Mouse (Mus musculus) liver, embryonic 11.5 days (tissue): ENCODE measurements at regions not wholly inside any gene's neighbourhood (a gene's known extent, or its start where the extent isn't known, plus 50 kb on each side); places are given as distances from the start of the nearest gene placed in this dataset.

Experiments used
- ATAC-seq: fragments of 200-750 bp; cut with Nextera tagmentation; replicated peaks from 2 replicates; pipeline ENCODE4 v1.8.0; 2017; ENCODE audit warnings: moderate number of reproducible peaks, mild to moderate bottlenecking, moderate TSS enrichment, moderate library complexity; ENCODE audit not compliant: low FRiP score
- DNase-seq: peaks from one replicate; pipeline ENCODE4 v3.0.0-alpha.2; 2017; ENCODE audit warnings: low spot score
- H3K27ac ChIP-seq: fragments of 300-500 bp; sonication (generic); 2 replicates; pipeline ENCODE4 v1.5.1; 2014; ENCODE audit warnings: mild to moderate bottlenecking, low read depth, low read length, control low read depth
- H3K27me3 ChIP-seq: fragments of 300-500 bp; sonication (generic); replicated peaks from 2 replicates; pipeline ENCODE4 v1.6.1; 2014; ENCODE audit warnings: low read length, mixed read lengths; ENCODE audit not compliant: control insufficient read depth, insufficient read depth
- H3K36me3 ChIP-seq: fragments of 300-500 bp; sonication (generic); 2 replicates; pipeline ENCODE4 v1.6.1; 2014; ENCODE audit warnings: mild to moderate bottlenecking, low read length, moderate library complexity, mixed read lengths; ENCODE audit not compliant: control insufficient read depth, insufficient read depth
- H3K4me1 ChIP-seq: fragments of 300-500 bp; sonication (generic); replicated peaks from 2 replicates; pipeline ENCODE4 v1.6.1; 2014; ENCODE audit warnings: low read length, mixed read lengths; ENCODE audit not compliant: control insufficient read depth, insufficient read depth
- H3K4me2 ChIP-seq: fragments of 300-500 bp; sonication (generic); 2 replicates; pipeline ENCODE4 v1.6.1; 2014; ENCODE audit warnings: mild to moderate bottlenecking, control low read depth, moderate library complexity
- H3K4me3 ChIP-seq: fragments of 300-500 bp; sonication (generic); 2 replicates; pipeline ENCODE4 v1.5.1; 2014; ENCODE audit warnings: low read depth, low read length, control low read depth
- H3K9ac ChIP-seq: fragments of 300-500 bp; sonication (generic); 2 replicates; pipeline ENCODE4 v1.6.1; 2014; ENCODE audit warnings: low read depth, low read length, control low read depth
- H3K9me3 ChIP-seq: fragments of 300-500 bp; sonication (generic); 2 replicates; pipeline ENCODE4 v1.6.1; 2016; ENCODE audit warnings: low read length, inconsistent platforms, mixed read lengths; ENCODE audit not compliant: control insufficient read depth
- WGBS: fragments of 180-500 bp; shearing (Covaris S2); extraction: QIAGEN DNeasy Blood & Tissue Kit; methylation state at CpG from one replicate; pipeline ENCODE4 v1.1.7; 2014; 5-methylcytosine and 5-hydroxymethylcytosine counted together

GRCm38 (mm10) chr11:18821384-18821783, 197.4 kb downstream of the Meis1 start:
- no peak for DNase-seq
- no peak for ATAC-seq
- H3K27ac ChIP-seq: no peak overlapping the region
- no peaks in the 10 kb centered on the region for H3K27me3 ChIP-seq
- no peaks in the 10 kb centered on the region for H3K4me1 ChIP-seq
- 32% methylated on average over 1 of the region's 1 CpGs for WGBS
- H3K9ac ChIP-seq: no peak overlapping the region
- no peaks in the 10 kb centered on the region for H3K9me3 ChIP-seq
- no peak overlapping the region for H3K4me2 ChIP-seq
- no peaks in the 10 kb centered on the region for H3K36me3 ChIP-seq
- H3K4me3 ChIP-seq: no peak overlapping the region

- Histone ChIP-seq H3K9ac (no peak overlapping the region), H3K4me2 (no peak overlapping the region)
- no peak for ATAC-seq
These were observed 204.7 kb downstream of the Meis1 start for GRCm38 (mm10) chr11:18814110-18814509.

GRCm38 (mm10) chr11:18767479-18767878, 251.3 kb downstream of the Meis1 start:
- DNase-seq (no peak), ATAC-seq (no peak)
- no peaks in the 10 kb centered on the region for H3K27me3 ChIP-seq
- no peak overlapping the region for H3K4me3 ChIP-seq
- no peaks in the 10 kb centered on the region for H3K36me3 ChIP-seq
- H3K4me1 ChIP-seq: no peaks in the 10 kb centered on the region
- H3K9me3 ChIP-seq: no peaks in the 10 kb centered on the region
- 94% methylated on average over 3 of the region's 3 CpGs for WGBS
- H3K27ac ChIP-seq: no peak overlapping the region
- H3K9ac ChIP-seq: no peak overlapping the region
- H3K4me2 ChIP-seq: no peak overlapping the region

More at GRCm38 (mm10) chr11:18814110-18814509, 204.7 kb downstream of the Meis1 start:
- no peaks in the 10 kb centered on the region for H3K36me3 ChIP-seq
- no peaks in the 10 kb centered on the region for H3K27me3 ChIP-seq
- 85% methylated on average over 3 of the region's 3 CpGs for WGBS
- H3K4me3 ChIP-seq: no peak overlapping the region
- no peaks in the 10 kb centered on the region for H3K4me1 ChIP-seq
- no peak for DNase-seq
- H3K27ac ChIP-seq: no peak overlapping the region
- no peaks in the 10 kb centered on the region for H3K9me3 ChIP-seq

GRCm38 (mm10) chr11:18766458-18767016, 252.2 kb downstream of the Meis1 start:
- Histone ChIP-seq H3K27me3 (no peaks in the 10 kb centered on the region), H3K27ac (no peak overlapping the region), H3K9me3 (no peaks in the 10 kb centered on the region), H3K4me3 (no peak overlapping the region), H3K4me2 (no peak overlapping the region), H3K9ac (no peak overlapping the region), H3K36me3 (no peaks in the 10 kb centered on the region), H3K4me1 (no peaks in the 10 kb centered on the region)
- WGBS: 80% methylated on average over 6 of the region's 6 CpGs
- DNase-seq: no peak
- no peak for ATAC-seq

GRCm38 (mm10) chr11:18758591-18759074, 260.2 kb downstream of the Meis1 start:
- Histone ChIP-seq H3K27ac (no peak overlapping the region), H3K36me3 (no peaks in the 10 kb centered on the region), H3K4me3 (no peak overlapping the region), H3K9me3 (no peaks in the 10 kb centered on the region), H3K9ac (no peak overlapping the region), H3K27me3 (no peaks in the 10 kb centered on the region), H3K4me2 (no peak overlapping the region), H3K4me1 (peaks cover 13% of the 10 kb centered on the region)
- 78% methylated on average over 6 of the region's 6 CpGs for WGBS
- no peak for DNase-seq
- ATAC-seq: no peak

DNA sequence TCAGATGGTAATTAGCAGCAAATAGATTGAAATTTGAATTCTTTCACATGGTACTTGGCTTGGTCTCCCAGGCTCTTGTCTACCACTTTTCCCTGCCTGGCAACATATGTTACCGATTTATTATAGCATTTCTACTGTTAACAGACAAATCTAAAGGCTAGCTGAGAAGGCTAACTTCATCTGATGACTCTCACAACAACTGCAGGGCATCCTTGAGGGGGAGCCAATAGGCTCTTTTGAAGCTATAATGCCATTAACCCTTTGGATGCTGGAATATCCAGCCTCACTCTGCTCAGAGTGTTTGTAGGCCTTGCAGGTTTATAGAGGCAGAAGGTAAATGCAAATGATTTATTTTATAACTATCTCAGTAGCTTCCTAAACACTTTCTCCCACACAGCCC, 262.2 kb downstream of the Meis1 start:
- Histone ChIP-seq H3K27me3 (no peaks in the 10 kb centered on the region), H3K27ac (no peak overlapping the region), H3K4me1 (peaks cover 16% of the 10 kb centered on the region), H3K4me3 (no peak overlapping the region), H3K9ac (no peak overlapping the region), H3K9me3 (no peaks in the 10 kb centered on the region), H3K36me3 (no peaks in the 10 kb centered on the region), H3K4me2 (no peak overlapping the region)
- WGBS: 54% methylated on average over 1 of the region's 1 CpGs
- ATAC-seq (no peak), DNase-seq (no peak)

DNA sequence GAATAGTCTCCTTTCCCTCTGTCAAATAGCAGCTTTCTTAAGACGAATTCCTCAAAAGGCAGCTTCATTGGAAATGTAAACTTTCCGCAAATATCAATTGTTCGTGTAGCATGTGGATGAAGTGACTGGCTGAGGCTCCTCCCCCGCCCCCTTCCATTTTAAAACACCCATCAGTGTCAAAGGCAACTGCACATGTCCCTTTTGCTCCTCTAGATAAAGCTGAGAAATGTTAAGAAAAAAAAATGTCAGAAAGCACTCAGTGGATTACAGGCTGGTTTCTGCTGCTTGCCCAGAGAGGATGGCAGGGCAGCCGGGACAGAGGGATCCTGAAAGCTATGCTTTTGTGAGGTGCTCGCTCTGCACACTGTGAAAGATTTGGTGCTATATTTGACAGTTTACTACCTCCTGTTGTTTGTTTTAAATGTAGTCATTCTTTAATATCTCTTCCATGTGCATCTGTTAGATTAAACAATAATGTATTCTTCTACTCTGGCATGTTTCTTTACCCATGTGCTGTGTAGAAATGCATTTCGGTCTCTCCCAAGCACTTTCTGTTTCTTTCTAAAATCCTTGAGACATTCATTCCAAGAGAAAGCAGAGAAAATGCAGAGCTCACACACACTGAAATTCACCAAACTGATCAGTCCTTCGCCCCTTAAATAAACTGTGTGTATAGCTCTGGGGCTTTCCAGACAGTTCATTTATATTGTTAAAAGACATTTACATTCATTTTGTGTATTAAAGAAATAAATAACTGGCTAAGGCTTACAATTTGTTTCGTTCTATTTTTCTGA, 263.9 kb downstream of the Meis1 start:
- Histone ChIP-seq H3K4me1 (peaks cover 25% of the 10 kb centered on the region), H3K36me3 (no peaks in the 10 kb centered on the region), H3K27me3 (no peaks in the 10 kb centered on the region), H3K9ac (no peak overlapping the region), H3K27ac (0 out of 2 replicates have a peak overlapping the region, but pooled peaks have one; percentile 5), H3K4me2 (peak overlapping the region; percentile 59), H3K4me3 (no peak overlapping the region), H3K9me3 (no peaks in the 10 kb centered on the region)
- ATAC-seq: 0 out of 2 replicates have a peak, but pooled peaks have one; percentile 27
- no peak for DNase-seq
- 51% methylated on average over 9 of the region's 9 CpGs for WGBS

- ATAC-seq (peak; percentile 79), DNase-seq (no peak)
- no peak overlapping the region; the same call in none of the 2 replicates for H3K27ac ChIP-seq
These were observed 264.9 kb downstream of the Meis1 start for GRCm38 (mm10) chr11:18753856-18754255.

More at GRCm38 (mm10) chr11:18753856-18754255, 264.9 kb downstream of the Meis1 start:
- Histone ChIP-seq H3K27me3 (no peaks in the 10 kb centered on the region), H3K4me3 (no peak overlapping the region; the same call in 1 of the 2 replicates), H3K4me2 (peak overlapping the region; percentile 59), H3K4me1 (peaks cover 34% of the 10 kb centered on the region), H3K9ac (peak overlapping the region; percentile 14; the same call in 1 of the 2 replicates), H3K36me3 (no peaks in the 10 kb centered on the region), H3K9me3 (no peaks in the 10 kb centered on the region)
- 10% methylated on average over 9 of the region's 9 CpGs for WGBS
